Mouse (Mus musculus) kidney, embryonic 14.5 days (tissue): Measurements from ENCODE around the gene Rnf152. TPM values are rescaled to one million over a fixed set of nuclear protein-coding genes. Genes with fewer than 3 reads are reported as not detected.

ENCODE experiments used
- ATAC-seq: fragments of 200-750 bp; cut with Nextera tagmentation; 2 replicates; pipeline ENCODE4 v1.8.0; 2017; ENCODE audit warnings: moderate number of reproducible peaks, mild to moderate bottlenecking, moderate TSS enrichment, moderate library complexity; ENCODE audit not compliant: low FRiP score, low TSS enrichment
- H3K27ac ChIP-seq: fragments of 300-500 bp; sonication (generic); 2 replicates; pipeline ENCODE4 v1.5.1; 2014; ENCODE audit warnings: low read depth, mild to moderate bottlenecking, low read length, moderate library complexity, mixed read lengths
- H3K27me3 ChIP-seq: fragments of 300-500 bp; sonication (generic); 2 replicates; pipeline ENCODE4 v1.6.1; 2014; ENCODE audit warnings: mild to moderate bottlenecking, low read length; ENCODE audit not compliant: control insufficient read depth, insufficient read depth
- H3K36me3 ChIP-seq: fragments of 300-500 bp; sonication (generic); 2 replicates; pipeline ENCODE4 v1.6.1; 2014; ENCODE audit warnings: low read length, mixed read lengths; ENCODE audit not compliant: control insufficient read depth, insufficient read depth
- H3K4me1 ChIP-seq: fragments of 300-500 bp; sonication (generic); 2 replicates; pipeline ENCODE4 v1.6.1; 2014; ENCODE audit warnings: low read length, mixed read lengths; ENCODE audit not compliant: control insufficient read depth, insufficient read depth
- H3K4me2 ChIP-seq: fragments of 300-500 bp; sonication (generic); replicated peaks from 2 replicates; pipeline ENCODE4 v1.6.1; 2014; ENCODE audit warnings: low read depth, mild to moderate bottlenecking, low read length
- H3K4me3 ChIP-seq: fragments of 300-500 bp; sonication (generic); 2 replicates; pipeline ENCODE4 v1.5.1; 2014; ENCODE audit warnings: mild to moderate bottlenecking, low read length
- H3K9ac ChIP-seq: fragments of 300-500 bp; sonication (generic); 2 replicates; pipeline ENCODE4 v1.6.1; 2014; ENCODE audit warnings: low read depth, mild to moderate bottlenecking, low read length, moderate library complexity
- H3K9me3 ChIP-seq: fragments of 300-500 bp; sonication (generic); 2 replicates; pipeline ENCODE4 v1.6.1; 2016; ENCODE audit warnings: low read length; ENCODE audit not compliant: control insufficient read depth
- WGBS: fragments of 180-500 bp; shearing (Covaris S2); extraction: QIAGEN DNeasy Blood & Tissue Kit; methylation state at CpG from one replicate; pipeline ENCODE4 v1.1.7; 2014; 5-methylcytosine and 5-hydroxymethylcytosine counted together
- polyA plus RNA-seq: library from polyadenylated mRNA; unstranded; fragments of >200 nt; fragmentation: Nextera tagmentation; extraction: Ambion mirVana; gene quantifications from 2 replicates; pipeline ENCODE4 v1.2.1, GENCODE M21; 2014

Gene Rnf152
- polyA plus RNA-seq, 1 experiment from 2014 or later, result 0.99 TPM

DNA sequence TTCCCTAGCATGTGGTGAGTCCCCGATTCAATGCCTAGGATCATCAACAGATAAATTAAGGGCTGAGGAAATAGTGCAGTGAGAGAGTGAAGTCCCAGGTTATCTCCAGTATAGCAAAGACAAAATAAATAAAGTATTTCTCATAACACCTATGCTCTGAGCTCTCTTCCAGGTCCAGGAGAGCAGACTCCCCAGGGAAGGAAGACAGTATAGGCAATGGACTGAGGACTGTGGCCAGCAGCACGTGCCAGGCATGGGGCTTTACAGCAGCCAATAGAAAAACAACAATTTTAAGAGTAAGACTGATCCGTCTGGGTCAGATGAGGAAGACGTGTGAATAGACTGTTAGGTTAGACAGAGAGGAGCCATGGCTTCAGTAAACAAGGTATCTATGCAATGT, 69.0 kb downstream of the Rnf152 start:
- no peak for ATAC-seq

DNA sequence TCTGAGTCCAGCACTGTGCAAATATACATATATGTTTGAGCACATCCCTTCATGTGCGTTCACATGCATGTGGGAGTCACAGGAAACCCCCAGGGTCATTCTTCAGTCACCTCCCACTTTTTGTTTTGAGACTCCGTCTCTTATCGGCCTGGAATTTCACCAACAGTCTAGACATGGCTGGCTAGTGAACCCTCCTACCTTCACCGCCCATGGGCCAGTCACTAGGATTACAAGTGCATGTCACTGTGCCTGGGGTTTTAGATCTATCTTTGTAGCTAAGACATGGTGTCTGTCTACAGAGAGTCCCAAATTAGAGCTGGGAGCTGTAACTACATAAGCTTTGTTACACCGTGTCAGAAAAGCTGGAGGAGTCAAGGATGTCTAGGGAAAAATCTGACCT, 69.6 kb downstream of the Rnf152 start:
- Histone ChIP-seq H3K9me3 (no peaks in the 10 kb centered on the region), H3K4me2 (no peak overlapping the region), H3K36me3 (no peaks in the 10 kb centered on the region), H3K4me3 (no peak overlapping the region), H3K27me3 (no peaks in the 10 kb centered on the region), H3K27ac (no peak overlapping the region), H3K9ac (no peak overlapping the region), H3K4me1 (no peaks in the 10 kb centered on the region)
- no peak for ATAC-seq
- 46% methylated on average over 5 of the region's 5 CpGs for WGBS

More for the DNA sequence above, 69.0 kb downstream of the Rnf152 start:
- H3K4me1 ChIP-seq, result no peaks in the 10 kb centered on the region
- no peak overlapping the region for H3K27ac ChIP-seq
- H3K9me3 ChIP-seq, result no peaks in the 10 kb centered on the region
- H3K36me3 ChIP-seq, result no peaks in the 10 kb centered on the region
- 64% methylated on average over 4 of the region's 4 CpGs for WGBS
- H3K4me3 ChIP-seq, result no peak overlapping the region
- H3K9ac ChIP-seq, result no peak overlapping the region
- H3K4me2 ChIP-seq, result no peak overlapping the region
- H3K27me3 ChIP-seq, result no peaks in the 10 kb centered on the region

DNA sequence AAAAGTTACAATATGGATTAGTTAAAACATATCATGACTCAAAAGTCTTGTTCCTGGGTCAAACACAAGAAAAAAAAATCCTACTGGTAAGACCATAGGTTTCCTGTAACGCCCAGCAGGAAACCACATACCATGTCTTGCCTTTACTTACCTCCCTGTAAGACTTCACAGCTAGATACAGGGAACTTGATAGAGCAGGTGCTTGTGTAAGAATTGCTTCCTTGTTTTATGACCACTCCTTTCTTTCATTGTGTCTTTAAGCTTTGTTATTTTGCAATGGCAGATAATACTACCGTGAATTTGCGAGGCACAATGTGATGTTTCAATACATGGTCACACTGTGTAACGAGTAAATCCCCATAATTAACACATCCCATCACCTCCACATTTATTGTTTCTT, 71.5 kb downstream of the Rnf152 start:
- no peaks in the 10 kb centered on the region; the same call in 1 of the 2 replicates for H3K4me1 ChIP-seq
- H3K27ac ChIP-seq, result no peak overlapping the region
- H3K36me3 ChIP-seq, result no peaks in the 10 kb centered on the region
- H3K4me3 ChIP-seq, result no peak overlapping the region
- no peaks in the 10 kb centered on the region for H3K9me3 ChIP-seq
- no peak overlapping the region for H3K9ac ChIP-seq
- H3K27me3 ChIP-seq, result no peaks in the 10 kb centered on the region
- H3K4me2 ChIP-seq, result no peak overlapping the region
- WGBS, result 92% methylated on average over 4 of the region's 4 CpGs
- no peak for ATAC-seq

DNA sequence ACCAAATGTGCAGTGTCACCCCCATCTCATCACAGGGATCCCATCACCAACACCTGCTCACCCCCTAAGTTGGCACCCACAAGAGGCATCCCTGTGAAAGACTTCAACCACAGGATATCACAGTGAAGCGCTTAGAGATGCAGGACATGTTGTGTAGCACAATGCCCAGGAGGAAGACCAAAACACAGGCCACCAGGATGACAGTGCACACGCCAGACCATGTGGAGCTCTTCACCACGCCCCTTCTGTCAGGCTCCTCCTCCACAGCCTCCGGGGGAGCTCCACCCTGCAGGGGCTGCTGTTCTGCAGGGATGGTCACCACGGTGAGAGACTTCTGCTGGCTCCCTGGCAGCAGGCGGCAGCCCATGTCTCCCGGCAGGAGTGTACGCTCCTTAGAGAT, 72.4 kb downstream of the Rnf152 start:
- no peak overlapping the region for H3K9ac ChIP-seq
- no peak for ATAC-seq
- H3K4me2 ChIP-seq, result no peak overlapping the region
- WGBS, result 59% methylated on average over 8 of the region's 8 CpGs
- no peaks in the 10 kb centered on the region for H3K36me3 ChIP-seq
- no peaks in the 10 kb centered on the region for H3K9me3 ChIP-seq
- H3K27me3 ChIP-seq, result no peaks in the 10 kb centered on the region
- no peaks in the 10 kb centered on the region; the same call in 1 of the 2 replicates for H3K4me1 ChIP-seq
- H3K4me3 ChIP-seq, result no peak overlapping the region
- no peak overlapping the region for H3K27ac ChIP-seq

DNA sequence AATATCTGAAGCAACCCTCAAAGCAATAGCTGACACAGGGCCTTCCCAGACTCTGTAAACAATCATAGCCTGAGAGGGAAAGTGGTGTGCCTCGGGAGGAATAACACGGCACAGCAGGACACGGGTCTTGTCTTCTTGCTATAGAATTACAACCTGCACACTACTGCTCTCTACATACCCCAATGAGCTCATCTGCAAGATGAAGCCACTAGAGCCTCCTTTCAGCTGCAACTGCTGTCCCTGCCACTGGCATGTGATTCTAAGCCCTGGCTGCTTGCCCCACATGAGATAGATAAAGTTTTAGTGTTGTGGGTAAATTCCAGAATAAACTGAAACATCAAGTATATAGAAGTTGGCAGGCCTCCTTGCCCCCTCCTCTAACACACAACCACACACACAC, 75.2 kb downstream of the Rnf152 start:
- H3K36me3 ChIP-seq, result no peaks in the 10 kb centered on the region
- no peaks in the 10 kb centered on the region for H3K9me3 ChIP-seq
- no peak overlapping the region for H3K9ac ChIP-seq
- WGBS, result 28% methylated on average over 3 of the region's 3 CpGs
- no peaks in the 10 kb centered on the region for H3K27me3 ChIP-seq
- ATAC-seq, result peak; percentile 85
- H3K4me1 ChIP-seq, result no peaks in the 10 kb centered on the region; the same call in 1 of the 2 replicates
- no peak overlapping the region for H3K4me2 ChIP-seq
- H3K4me3 ChIP-seq, result no peak overlapping the region
- no peak overlapping the region for H3K27ac ChIP-seq

DNA sequence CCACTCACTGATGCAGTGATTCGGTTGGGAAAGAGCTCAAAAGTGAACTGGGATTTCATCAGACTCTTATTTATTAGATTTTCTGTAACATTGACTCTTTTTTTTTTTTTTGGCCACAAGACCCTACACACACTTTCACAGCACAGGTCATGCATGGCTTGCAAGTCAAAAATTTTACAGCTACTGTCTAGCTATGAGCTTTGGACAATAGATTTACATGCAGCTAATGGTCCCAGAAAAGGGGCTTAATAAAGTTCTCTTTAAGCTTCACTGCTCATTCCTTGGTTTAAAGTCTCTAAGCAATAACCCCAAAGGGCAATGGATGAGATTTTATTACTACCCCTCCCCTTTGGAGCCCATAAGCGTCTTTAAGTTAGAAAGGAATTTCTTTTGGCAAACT, 76.3 kb downstream of the Rnf152 start:
- peak; percentile 65; the same call in 1 of the 2 replicates for ATAC-seq
- 38% methylated on average over 2 of the region's 2 CpGs for WGBS
- H3K27ac ChIP-seq, result no peak overlapping the region

DNA sequence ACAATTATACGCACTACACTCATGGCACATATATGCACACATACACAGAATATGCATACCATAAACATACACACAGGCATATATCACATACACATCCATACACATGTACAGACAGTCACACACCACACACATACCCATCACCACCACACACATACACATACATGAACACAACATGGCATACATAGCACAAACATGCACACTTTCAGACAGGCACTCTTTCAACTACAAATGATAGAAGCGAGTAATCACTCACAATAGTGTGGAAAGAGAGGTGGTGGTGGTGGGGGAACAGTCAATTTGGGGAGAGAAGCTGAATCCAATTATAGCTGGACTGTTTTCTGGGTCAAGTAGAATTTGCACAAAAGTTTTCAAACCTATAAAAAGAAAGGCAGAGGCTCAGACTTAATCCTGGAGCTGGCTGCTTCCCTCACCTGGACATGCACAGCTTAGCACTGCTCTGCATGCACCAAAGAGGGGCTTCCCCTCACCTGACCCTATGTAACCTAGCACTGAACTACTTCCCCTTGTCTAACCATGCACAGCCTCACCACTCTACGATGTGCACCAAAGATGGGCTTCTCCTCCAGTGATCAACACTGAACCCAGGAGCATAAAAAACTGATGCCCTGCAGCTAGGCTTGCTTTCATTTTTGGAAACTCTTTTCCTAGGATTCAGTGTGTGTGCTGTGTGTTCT, 81.9 kb downstream of the Rnf152 start:
- Histone ChIP-seq H3K4me1 (no peaks in the 10 kb centered on the region), H3K27me3 (no peaks in the 10 kb centered on the region), H3K4me3 (no peak overlapping the region), H3K9me3 (no peaks in the 10 kb centered on the region), H3K9ac (no peak overlapping the region), H3K36me3 (no peaks in the 10 kb centered on the region), H3K27ac (no peak overlapping the region), H3K4me2 (no peak overlapping the region)
- 93% methylated on average over 3 of the region's 3 CpGs for WGBS
- no peak for ATAC-seq

More for the DNA sequence above, 76.3 kb downstream of the Rnf152 start:
- Histone ChIP-seq H3K4me3 (no peak overlapping the region), H3K9ac (no peak overlapping the region), H3K4me2 (no peak overlapping the region), H3K4me1 (no peaks in the 10 kb centered on the region; the same call in 1 of the 2 replicates), H3K36me3 (no peaks in the 10 kb centered on the region), H3K9me3 (no peaks in the 10 kb centered on the region), H3K27me3 (no peaks in the 10 kb centered on the region)

DNA sequence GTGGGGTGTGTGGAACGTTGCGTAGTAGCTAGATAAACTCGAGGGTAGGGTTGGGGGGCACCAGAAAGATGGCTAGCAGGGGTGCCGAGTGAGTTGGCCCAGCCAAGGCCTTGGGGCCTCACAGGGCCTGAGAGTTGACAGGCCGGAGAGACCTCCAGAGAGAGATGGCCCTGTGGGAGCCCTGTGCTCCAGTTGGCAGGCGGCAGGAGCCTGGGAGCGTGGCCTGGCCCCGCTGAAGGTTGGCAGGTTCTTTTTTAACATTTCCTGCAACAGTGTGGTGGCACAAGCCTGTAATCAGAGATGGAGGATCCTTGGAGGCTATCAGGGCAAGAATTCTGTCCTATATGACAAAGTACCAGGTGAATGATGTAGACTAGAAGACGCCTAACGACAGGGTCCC, 85.4 kb downstream of the Rnf152 start:
- no peaks in the 10 kb centered on the region for H3K27me3 ChIP-seq
- H3K36me3 ChIP-seq, result no peaks in the 10 kb centered on the region
- H3K4me1 ChIP-seq, result no peaks in the 10 kb centered on the region
- WGBS, result 89% methylated on average over 10 of the region's 10 CpGs
- no peak overlapping the region for H3K9ac ChIP-seq
- no peak overlapping the region for H3K27ac ChIP-seq
- no peak overlapping the region for H3K4me3 ChIP-seq
- no peak for ATAC-seq
- H3K4me2 ChIP-seq, result no peak overlapping the region
- H3K9me3 ChIP-seq, result no peaks in the 10 kb centered on the region

DNA sequence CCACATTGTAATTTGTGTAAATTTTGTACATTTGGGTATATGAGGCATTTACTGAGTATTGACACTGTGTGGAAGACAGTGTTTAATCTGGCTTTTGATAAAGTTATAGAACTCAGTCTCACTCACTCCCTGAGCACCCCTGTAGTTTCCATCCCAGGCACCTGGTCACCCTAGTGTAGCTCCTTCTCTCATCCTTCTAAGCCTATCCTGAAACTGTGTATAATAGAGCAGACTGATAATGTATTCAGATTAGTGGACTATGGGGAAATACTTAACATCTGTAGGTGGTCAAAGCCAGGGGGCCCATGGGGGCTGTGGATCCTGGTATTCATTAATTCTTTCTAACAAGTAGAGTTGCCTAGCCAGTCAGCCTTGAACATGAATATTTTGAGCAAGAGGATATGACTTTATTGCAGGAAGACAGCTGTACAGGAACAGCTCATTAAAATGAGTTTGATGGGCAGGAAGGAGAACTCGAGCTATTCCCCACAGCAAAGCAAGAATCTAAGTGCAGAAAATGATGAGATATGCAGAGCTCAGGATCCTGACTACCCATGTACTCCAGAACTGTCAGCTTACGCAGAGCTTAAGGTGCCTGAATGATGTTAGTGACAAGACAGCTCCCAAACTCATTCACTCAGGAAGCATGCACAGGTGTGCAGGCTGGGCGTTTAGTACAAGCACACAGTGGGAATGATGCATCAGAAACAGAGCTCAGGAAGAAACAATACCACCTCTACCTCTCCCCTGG, 93.1 kb downstream of the Rnf152 start:
- WGBS, result 62% methylated on average over 3 of the region's 3 CpGs
- no peak overlapping the region for H3K4me2 ChIP-seq
- no peak overlapping the region for H3K27ac ChIP-seq
- no peaks in the 10 kb centered on the region for H3K9me3 ChIP-seq
- no peaks in the 10 kb centered on the region for H3K4me1 ChIP-seq
- H3K36me3 ChIP-seq, result no peaks in the 10 kb centered on the region
- H3K4me3 ChIP-seq, result no peak overlapping the region
- no peak for ATAC-seq
- no peaks in the 10 kb centered on the region for H3K27me3 ChIP-seq
- H3K9ac ChIP-seq, result no peak overlapping the region
